Mouse (Mus musculus): ENCODE measurements around the gene Tmem222.

- TF ChIP-seq TCF12 (IDR thresholded peaks at IDR 0.05; ENCODE audit: insufficient read depth, poor library complexity, severe bottlenecking) (no peak), MAX (IDR thresholded peaks at IDR 0.05; ENCODE audit: low read depth) (no peak), POLR2A (IDR thresholded peaks at IDR 0.05; ENCODE audit: insufficient read length, low read depth) (no peak), CEBPB (IDR thresholded peaks at IDR 0.05; ENCODE audit: insufficient read depth, poor library complexity, severe bottlenecking) (no peak), SRF (IDR thresholded peaks at IDR 0.05; ENCODE audit: control insufficient read depth, insufficient read length, low read depth) (no peak), USF1 (IDR thresholded peaks at IDR 0.05; ENCODE audit: low read depth) (no peak), E2F4 (IDR thresholded peaks at IDR 0.05; ENCODE audit: insufficient read depth) (no peak), MYOG (IDR thresholded peaks at IDR 0.05; ENCODE audit: control insufficient read depth in 1 of 3, insufficient read depth in 1 of 3, insufficient read length in 2 of 3, low read depth in 2 of 3) (no peak), MYOD1 (IDR thresholded peaks at IDR 0.05; ENCODE audit: control insufficient read depth in 1 of 3, insufficient read length in 2 of 3, low read depth in 2 of 3) (no peak), POLR2AphosphoS2 (IDR thresholded peaks at IDR 0.05; ENCODE audit: insufficient read length, low read depth) (no peak), TCF3 (IDR thresholded peaks at IDR 0.05; ENCODE audit: insufficient read length, low read depth) (no peak), REST (IDR thresholded peaks at IDR 0.05; ENCODE audit: insufficient read depth, insufficient read length) (no peak)
Observed at GRCm38 (mm10) chr4:133220656-133221055, 56.9 kb downstream of the Tmem222 start.
